Mouse (Mus musculus) frontal cortex, postnatal 25 days (tissue): ENCODE data around the gene Hic2.
"Not testable (repeated sequence)": the region's sequence is repeated elsewhere in the genome, so short reads cannot be mapped to it uniquely, and the experiment has no call there.

Experiments used
- DNase-seq, 2 experiments: peaks; one replicate each; pipeline ENCODE4 v3.0.0; 2022; ENCODE audit warnings: low spot score in 2 of 2

Hic2 gene

DNA sequence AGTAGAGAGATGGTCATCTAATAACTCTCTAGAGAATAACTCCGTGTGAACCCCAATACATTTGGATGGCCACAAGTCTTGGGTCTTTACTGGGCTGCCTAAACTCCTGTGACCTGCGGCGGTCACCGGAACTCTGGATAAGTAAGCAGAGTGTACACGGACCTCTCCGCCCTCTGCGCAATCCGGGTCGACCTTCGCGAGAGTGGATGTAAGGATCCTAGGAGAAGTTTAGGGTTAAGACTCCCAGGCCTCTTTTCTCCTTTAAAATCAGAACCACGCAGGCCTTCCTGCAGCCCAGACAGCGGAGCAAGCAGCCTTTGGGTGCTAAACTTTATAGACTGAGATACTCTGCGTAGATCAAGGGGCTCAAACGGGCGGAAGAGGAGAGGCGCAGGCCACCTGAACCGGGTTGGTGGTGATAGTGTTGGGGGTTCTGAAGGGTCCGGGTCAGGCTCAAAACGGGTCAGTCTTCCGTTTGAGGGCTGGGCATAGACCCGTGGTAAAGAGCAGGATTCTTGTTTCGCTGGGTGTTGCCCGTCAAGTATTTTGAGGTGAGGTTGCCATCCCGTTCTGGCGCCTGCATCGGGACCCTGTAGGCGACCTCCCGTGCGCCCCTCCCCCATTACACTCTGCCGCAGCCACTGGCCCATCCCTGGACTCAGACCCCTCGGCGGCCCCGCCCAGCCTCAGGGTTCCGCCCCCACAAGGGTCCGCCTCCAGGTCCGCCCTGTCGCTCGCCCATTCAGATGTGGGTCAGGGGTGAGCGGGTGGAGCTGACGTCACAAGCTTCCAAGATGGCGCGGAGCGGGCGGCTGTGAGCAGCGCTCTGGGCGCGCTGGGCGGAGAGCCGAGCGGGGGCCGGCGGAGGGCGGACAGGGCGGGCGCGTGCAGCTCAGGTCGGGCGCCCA is at the start of gene Hic2:
TSS of gene Hic2 (plus strand) at position 779 of the 908 bp plus-strand sequence.
- peak; percentile 75 to 84 for DNase-seq

DNA sequence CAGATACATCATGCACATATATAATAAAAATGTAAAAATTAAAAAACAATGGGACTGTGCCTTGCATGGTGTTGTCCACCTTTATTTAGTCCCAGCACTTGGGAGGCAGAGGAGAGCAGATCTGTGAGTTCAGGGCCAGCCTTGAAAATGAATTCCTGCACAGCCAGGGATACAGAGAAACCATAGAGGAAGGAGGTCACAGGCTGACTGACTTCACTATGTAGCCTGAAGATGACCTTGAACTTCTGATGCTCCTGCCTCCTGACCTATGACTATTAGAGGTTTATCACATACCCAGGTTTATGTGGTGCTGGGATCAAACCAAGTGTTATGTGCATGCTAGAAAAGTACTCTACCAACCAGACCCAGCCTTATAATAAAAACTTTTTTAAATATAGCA is 47.9 kb upstream of the Hic2 start:
- DNase-seq = no peak

DNA sequence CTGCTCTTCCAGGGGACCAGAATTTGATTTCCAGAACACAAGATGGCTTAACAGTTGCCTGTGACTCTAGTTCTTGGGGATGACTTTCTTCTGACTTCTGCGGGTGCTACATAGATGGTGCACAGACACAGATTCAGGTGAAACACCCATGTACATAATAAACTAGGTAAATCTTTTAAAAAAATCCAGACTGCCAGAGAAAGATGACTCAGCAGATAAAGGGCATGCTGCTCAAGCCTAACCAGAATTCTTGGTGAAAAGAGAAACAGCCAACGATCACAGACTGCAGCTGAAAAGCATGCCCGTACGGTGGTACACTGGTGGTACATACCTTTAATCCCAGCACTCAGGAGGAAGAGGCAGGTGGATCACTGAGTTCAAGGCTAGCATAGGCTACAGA is 39.5 kb upstream of the Hic2 start:
- DNase-seq = no peak

DNA sequence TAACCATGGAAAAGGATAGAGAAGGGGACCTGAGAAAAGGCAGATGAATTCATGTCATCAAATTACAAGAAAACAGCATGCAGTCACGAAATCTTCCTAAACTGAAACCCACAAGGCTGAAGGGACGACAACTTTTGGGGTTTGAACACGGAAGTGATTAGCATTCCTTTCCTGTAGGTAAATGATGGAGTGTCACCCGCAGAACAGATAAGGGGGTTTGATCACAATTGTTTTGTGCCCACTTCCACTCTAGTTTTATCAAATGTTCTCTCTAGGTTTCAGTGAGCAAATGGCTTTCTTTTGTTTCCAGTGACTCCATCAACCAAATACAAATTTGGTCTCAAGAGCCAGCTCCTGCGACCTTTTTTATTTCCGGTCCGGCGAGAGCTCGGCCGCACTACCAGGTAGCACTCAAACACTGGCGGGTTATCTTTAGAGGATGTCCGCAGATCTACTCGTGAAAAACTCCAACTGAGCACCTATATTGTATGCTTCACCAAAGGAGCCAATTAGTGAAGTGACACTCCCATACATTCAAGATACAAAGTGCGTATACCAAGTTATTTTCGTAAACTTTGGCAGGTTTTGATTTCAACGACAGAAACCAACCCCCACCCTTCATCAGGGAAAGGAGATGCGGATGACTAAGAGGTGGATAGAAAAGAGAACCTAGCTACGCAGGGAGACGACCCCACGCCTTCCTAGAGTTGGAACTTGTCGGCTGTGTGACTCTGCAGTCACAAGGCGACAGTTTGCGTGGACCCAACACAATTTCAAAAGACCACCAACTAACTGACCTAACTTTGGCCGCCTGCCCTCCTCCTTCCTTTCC is 33.0 kb upstream of the Hic2 start:
- DNase-seq = no peak

DNA sequence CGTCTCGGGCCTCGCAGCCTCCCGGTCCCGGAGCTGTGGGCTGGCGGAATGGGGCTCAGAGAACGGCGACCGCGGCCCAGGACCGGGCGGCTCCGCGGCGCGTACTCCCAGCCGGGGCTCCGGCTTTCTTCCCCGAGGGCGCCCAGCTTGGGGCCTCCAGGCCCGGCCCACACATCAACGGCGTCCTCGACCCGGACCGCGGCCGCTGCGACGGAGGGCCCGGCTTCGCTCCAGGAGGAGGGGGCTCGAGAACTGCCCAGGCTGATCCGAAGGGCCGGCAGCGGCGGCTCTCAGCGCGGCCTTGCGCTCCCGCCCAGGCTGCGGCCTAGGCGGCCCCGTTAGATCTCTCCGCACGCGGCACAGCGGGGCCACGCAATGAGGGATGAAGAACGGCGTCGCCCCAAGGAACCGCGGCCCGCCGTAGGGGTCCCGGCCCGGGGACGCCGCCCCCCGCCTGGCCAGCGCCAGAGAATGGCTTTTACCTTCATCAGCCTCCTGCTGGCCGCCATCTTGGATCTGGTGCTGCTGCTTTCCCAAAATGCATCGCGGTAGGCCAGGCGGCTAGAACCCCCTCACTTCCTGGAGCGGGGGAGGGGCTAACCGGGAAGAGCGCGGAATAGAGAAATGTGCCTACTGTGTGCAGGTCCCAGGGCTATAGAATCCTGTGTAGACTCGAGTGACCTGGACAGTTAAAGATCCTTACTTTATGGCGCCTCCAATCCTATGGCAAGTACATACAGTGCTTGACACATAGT is 32.2 kb upstream of the Hic2 start:
- peak; percentile 76 to 77 for DNase-seq

- no peak for DNase-seq
Measured at GRCm38 (mm10) chr16:17201977-17202376, 31.4 kb upstream of the Hic2 start.

- no peak for DNase-seq
Measured at GRCm38 (mm10) chr16:17202549-17202948, 30.8 kb upstream of the Hic2 start, which contains the start of gene Ube2l3. Gene Ube2l3, minus strand, starts transcription at chr16:17202649.

GRCm38 (mm10) chr16:17204990-17205389 is 28.4 kb upstream of the Hic2 start:
- no peak for DNase-seq

DNA sequence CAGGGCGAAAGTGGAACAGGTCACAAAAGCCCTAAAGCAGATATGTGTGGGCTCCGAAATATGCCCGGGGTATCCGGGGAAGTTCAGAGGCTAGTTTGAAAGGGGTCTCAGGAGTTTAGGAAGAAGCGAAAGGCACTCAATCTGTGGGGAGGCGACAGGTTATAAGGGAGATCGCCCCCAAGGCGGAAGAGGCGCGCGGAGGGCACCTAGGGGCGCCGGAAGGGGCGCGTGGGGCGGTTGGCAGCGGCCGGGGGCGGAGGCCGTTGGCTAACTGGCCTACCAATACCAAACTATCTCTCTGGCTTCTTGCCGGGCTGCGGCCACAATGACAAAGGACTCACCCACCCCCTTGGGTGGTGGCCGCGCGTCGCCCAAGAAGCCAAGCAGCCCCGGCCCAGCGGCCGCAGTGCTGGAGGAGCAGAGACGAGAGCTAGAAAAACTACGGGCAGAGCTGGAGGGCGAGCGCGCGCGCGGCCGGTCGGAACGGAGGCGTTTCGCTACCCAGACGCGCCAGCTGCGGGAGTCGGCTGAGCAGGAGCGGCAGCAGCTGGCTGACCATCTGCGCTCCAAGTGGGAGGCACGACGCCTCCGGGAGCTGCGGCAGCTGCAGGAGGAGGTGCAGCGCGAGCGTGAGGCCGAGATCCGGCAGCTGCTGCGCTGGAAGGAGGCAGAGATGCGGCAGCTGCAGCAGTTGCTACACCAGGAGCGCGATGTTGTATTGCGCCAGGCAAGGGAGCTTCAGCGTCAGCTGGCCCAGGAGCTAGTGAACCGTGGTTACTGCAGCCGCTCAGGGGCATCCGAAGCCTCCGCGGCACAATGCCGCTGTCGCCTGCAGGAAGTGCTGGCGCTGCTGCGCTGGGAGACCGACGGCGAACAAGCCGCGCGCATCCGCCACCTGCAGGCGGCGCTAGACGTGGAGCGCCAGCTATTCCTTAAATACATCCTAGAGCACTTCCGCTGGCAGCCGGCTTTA is 24.7 kb upstream of the Hic2 start, which contains the start of gene Rimbp3:
TSS of gene Rimbp3 (plus strand) at position 215 of the 973 bp plus-strand sequence.
- DNase-seq = peak; percentile 74 to 76

GRCm38 (mm10) chr16:17209404-17209960 is 23.9 kb upstream of the Hic2 start:
- DNase-seq = peak; percentile 10 to 17

GRCm38 (mm10) chr16:17209981-17210838 is 23.2 kb upstream of the Hic2 start:
- peak; percentile 79 to 82 for DNase-seq

DNA sequence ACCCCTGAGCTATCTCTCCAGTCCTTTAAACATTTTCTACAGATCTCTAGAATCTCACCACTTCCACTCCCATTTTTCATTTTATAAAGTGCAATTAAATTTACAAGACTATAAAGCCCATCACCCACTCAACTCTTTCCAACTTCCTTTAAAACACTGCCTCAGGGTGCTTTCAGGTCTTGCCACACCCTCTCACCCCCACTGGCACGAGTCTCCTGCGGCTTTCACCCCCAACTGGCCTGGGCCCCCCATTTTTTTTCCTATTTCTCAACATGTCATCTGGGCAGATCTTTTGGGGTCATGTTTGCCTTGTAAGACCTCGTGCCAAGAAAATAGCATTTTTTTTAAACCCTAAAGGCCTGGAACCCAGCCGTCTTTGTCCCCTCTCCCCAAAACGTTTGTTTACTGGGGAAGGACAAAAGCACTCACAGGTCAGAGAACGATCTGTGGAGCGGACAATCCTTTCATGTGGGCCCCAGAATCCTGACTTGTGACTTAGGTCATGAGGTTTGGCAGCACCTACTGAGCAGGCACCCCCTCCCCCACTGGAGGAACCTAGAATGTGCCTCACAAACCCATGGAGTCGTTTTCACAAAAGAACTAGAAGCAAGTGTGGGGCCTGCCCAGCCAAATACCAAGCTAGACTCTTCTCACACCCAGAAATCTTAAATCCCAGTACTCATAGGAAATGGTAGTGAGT is 16.3 kb upstream of the Hic2 start:
- no peak for DNase-seq

GRCm38 (mm10) chr16:17220127-17220733 is 13.1 kb upstream of the Hic2 start:
- no peak for DNase-seq

- DNase-seq = peak; percentile 95 to 97
Measured at GRCm38 (mm10) chr16:17222197-17222596, 11.2 kb upstream of the Hic2 start.

DNA sequence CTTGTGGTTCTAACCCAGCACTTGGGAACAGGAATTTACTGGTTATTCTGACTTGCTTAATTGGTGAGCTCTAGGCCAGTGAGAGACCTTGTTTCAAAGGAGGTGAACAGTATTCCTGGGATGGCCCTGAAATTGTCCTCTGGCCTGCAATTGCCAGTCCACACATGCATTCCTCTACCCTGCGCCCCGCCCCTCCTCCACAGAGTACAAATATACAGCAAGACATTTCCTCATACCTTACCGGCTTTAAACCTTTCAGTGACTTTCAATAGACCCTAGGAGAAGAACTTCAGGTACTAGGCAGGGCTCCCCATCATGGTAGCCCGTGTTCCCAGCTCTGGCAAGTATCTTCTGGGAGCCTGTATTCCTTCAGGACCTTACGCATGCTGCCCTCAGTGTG is 7.8 kb upstream of the Hic2 start:
- no peak for DNase-seq

DNA sequence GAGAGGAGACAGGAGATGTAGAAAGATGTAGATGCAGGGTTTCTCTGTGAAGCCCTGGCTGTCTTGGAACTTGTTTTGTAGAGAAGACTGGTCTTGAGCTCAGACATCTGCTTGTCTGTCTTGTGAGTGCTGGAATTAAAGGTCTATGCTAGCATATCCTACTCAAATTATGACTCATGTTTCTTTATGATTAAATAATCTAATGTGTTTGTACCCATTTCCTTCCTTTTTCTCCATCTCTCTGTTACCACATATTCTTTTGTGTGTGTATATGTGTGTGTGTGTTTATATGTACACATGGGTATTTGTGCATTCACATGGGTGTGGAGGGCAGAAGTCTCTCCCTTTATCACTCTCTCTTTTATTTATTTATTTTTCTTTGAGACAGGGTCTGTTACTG is 6.9 kb upstream of the Hic2 start:
- no peak for DNase-seq

DNA sequence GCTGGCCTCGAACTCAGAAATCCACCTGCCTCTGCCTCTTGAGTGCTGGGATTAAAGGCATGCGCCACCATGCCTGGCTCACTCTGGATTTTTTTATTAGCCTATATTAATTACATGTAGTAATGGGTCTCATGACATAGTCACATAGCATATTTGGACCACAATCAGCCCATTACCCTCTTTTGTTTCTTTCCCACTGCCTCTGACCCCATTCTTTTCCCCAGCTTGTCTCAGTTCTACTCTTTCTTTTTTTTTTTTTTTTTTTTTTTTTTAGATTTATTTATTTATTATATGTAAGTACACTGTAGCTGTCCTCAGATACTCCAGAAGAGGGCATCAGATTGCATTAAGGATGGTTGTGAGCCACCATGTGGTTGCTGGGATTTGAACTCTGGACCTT is 1.8 kb upstream of the Hic2 start:
- DNase-seq = not testable (repeated sequence)
